Mouse (Mus musculus) limb, embryonic 14.5 days (tissue): ENCODE results near the gene Impdh2. TPM values are rescaled to one million over a fixed set of nuclear protein-coding genes. Genes with fewer than 3 reads are reported as not detected.

ENCODE experiments used
- ATAC-seq: fragments of 200-750 bp; cut with Nextera tagmentation; 2 replicates; pipeline ENCODE4 v1.8.0; 2017; ENCODE audit warnings: low read depth, moderate number of reproducible peaks, moderate TSS enrichment; ENCODE audit not compliant: low FRiP score
- DNase-seq: peaks from one replicate; pipeline ENCODE4 v3.0.0-alpha.2; 2015; ENCODE audit warnings: low spot score
- H3K27ac ChIP-seq: fragments of 300-500 bp; sonication (generic); replicated peaks from 2 replicates; pipeline ENCODE4 v1.5.1; 2014; ENCODE audit warnings: low read depth, mild to moderate bottlenecking, low read length, moderate library complexity, mixed read lengths
- H3K27me3 ChIP-seq: fragments of 300-500 bp; sonication (generic); 2 replicates; pipeline ENCODE4 v1.6.1; 2014; ENCODE audit warnings: low read length, mixed read lengths; ENCODE audit not compliant: control insufficient read depth, insufficient read depth
- H3K36me3 ChIP-seq: fragments of 300-500 bp; sonication (generic); 2 replicates; pipeline ENCODE4 v1.6.1; 2014; ENCODE audit warnings: mild to moderate bottlenecking, low read length, moderate library complexity, mixed read lengths; ENCODE audit not compliant: control insufficient read depth, insufficient read depth
- H3K4me1 ChIP-seq: fragments of 300-500 bp; sonication (generic); 2 replicates; pipeline ENCODE4 v1.6.1; 2014; ENCODE audit warnings: antibody characterized with exemption, low read length, mixed read lengths; ENCODE audit not compliant: control insufficient read depth, insufficient read depth
- H3K4me2 ChIP-seq: fragments of 300-500 bp; sonication (generic); replicated peaks from 2 replicates; pipeline ENCODE4 v1.6.1; 2014; ENCODE audit warnings: low read depth, mild to moderate bottlenecking, low read length, moderate library complexity; ENCODE audit not compliant: severe bottlenecking
- H3K4me3 ChIP-seq: fragments of 300-500 bp; sonication (generic); replicated peaks from 2 replicates; pipeline ENCODE4 v1.5.1; 2014; ENCODE audit warnings: low read length
- H3K9ac ChIP-seq: fragments of 300-500 bp; sonication (generic); 2 replicates; pipeline ENCODE4 v1.6.1; 2014; ENCODE audit warnings: mild to moderate bottlenecking, low read depth, low read length, moderate library complexity; ENCODE audit not compliant: severe bottlenecking
- H3K9me3 ChIP-seq: fragments of 300-500 bp; sonication (generic); 2 replicates; pipeline ENCODE4 v1.6.1; 2016; ENCODE audit warnings: low read length; ENCODE audit not compliant: control insufficient read depth
- POLR2A ChIP-seq: fragments of 200-500 bp; IDR thresholded peaks from 2 replicates; pipeline ENCODE4 v1.8.0; 2012; ENCODE audit warnings: inconsistent platforms, mild to moderate bottlenecking, moderate library complexity, borderline replicate concordance; ENCODE audit not compliant: insufficient read depth, insufficient read length; ENCODE audit errors: extremely low read depth
- WGBS: fragments of 180-500 bp; shearing (Covaris S2); extraction: QIAGEN DNeasy Blood & Tissue Kit; methylation state at CpG from one replicate; pipeline ENCODE4 v1.1.7; 2014; 5-methylcytosine and 5-hydroxymethylcytosine counted together
- polyA plus RNA-seq, 2 experiments: library from polyadenylated mRNA; depleted of rRNA in 1 of 2; stranded (reverse) in 1 of 2; unstranded in 1 of 2; fragments of >200 nt; fragmentation: Nextera tagmentation in 1 of 2; extraction: Ambion mirVana in 1 of 2; gene quantifications; 2 replicates each; pipeline versions ENCODE4 v1.2.1 to v1.2.3; 2012 to 2014

The Impdh2 gene
- polyA plus RNA-seq, 2 experiments: 184 to 208 TPM

- no peak overlapping the region for H3K9ac ChIP-seq
- WGBS: 4% methylated on average over 14 of the region's 14 CpGs
- peak overlapping the region; percentile 73 for H3K27ac ChIP-seq
- H3K36me3 ChIP-seq: 0 out of 2 replicates have a peak, but pooled peaks cover under 1% of the 10 kb centered on the region
- no peak for TF ChIP-seq POLR2A
- peaks cover 15% of the 10 kb centered on the region for H3K4me1 ChIP-seq
- peak; percentile 92 for DNase-seq
- peak overlapping the region; percentile 40 for H3K4me2 ChIP-seq
- peak; percentile 94 for ATAC-seq
- H3K9me3 ChIP-seq: no peaks in the 10 kb centered on the region
- peak overlapping the region; percentile 16; the same call in 1 of the 2 replicates for H3K4me3 ChIP-seq
- no peaks in the 10 kb centered on the region for H3K27me3 ChIP-seq
These were observed 27.6 kb downstream of the Impdh2 start for GRCm38 (mm10) chr9:108587571-108588180.

DNA sequence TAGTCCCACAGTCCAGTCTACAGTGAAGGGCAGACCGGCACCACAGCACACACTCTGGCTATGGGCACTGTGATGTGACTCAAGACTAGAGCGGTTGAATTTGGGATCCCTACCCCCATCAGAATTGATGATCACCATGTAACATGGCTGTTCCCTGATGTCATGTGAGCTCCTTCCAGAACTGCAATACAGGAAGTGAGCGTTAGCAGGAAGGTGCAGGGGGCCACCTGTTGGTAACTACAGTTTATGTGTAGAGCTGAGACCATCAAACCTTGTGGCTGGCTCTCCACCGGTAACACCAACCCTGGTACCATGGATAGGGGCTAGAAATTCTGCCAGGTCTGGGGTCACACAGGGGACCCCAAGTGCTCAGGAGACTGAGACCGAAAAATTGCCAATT lies 29.1 kb downstream of the Impdh2 start:
- no peak for TF ChIP-seq POLR2A
- Histone ChIP-seq H3K27me3 (no peaks in the 10 kb centered on the region), H3K36me3 (0 out of 2 replicates have a peak, but pooled peaks cover 3% of the 10 kb centered on the region), H3K4me2 (no peak overlapping the region), H3K4me1 (peaks cover 15% of the 10 kb centered on the region), H3K4me3 (no peak overlapping the region), H3K9me3 (no peaks in the 10 kb centered on the region), H3K27ac (no peak overlapping the region), H3K9ac (no peak overlapping the region)
- 67% methylated on average over 5 of the region's 5 CpGs for WGBS
- DNase-seq: no peak
- no peak for ATAC-seq

DNA sequence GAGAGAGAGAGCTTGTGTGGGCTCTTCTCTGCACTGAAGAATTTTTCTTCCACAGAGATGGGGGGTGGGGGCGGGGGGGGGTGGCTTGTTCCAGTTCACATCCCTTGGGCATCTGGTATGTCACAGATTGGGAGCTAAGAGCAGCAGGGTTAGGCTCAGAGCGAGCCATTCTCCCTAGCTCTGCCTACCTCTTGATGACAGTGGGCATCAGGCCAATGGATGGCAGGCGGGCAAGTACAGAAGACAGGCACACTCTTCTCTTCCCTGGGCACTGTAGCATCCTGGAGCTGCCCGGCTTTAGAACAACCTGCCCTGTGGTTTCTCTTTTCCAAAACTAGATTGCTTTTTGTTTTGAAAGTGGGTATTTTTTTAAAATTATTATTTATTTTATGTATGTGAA lies 31.4 kb downstream of the Impdh2 start:
- Histone ChIP-seq H3K9ac (no peak overlapping the region), H3K4me3 (no peak overlapping the region), H3K4me1 (peaks cover 15% of the 10 kb centered on the region), H3K36me3 (0 out of 2 replicates have a peak, but pooled peaks cover 3% of the 10 kb centered on the region), H3K27ac (no peak overlapping the region), H3K4me2 (no peak overlapping the region), H3K9me3 (no peaks in the 10 kb centered on the region), H3K27me3 (no peaks in the 10 kb centered on the region)
- no peak for TF ChIP-seq POLR2A
- DNase-seq (no peak), ATAC-seq (no peak)
- 88% methylated on average over 4 of the region's 4 CpGs for WGBS

DNA sequence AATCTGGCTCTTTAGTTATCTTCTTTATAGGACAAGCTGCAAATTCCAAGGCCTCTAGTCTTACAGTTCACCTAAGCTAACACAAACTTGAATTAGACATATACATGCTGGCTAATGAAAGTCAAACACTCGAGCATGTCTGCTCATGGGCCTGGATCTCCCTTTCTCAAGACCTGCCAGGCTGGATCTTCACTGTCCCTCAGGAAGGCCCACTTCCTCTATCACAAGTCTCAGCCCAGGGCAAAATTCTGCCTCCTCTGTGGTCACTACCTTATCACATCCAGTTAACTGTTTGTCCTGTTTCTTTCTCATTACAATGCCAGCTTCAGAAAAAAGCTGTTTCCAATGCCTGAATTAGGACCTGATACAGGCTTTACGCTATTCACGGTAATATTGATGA lies 34.3 kb downstream of the Impdh2 start:
- H3K27me3 ChIP-seq: no peaks in the 10 kb centered on the region
- no peak overlapping the region for H3K4me2 ChIP-seq
- ATAC-seq: no peak
- 0 out of 2 replicates have a peak, but pooled peaks cover 3% of the 10 kb centered on the region for H3K36me3 ChIP-seq
- peaks cover 6% of the 10 kb centered on the region; the same call in 1 of the 2 replicates for H3K4me1 ChIP-seq
- no peak overlapping the region for H3K27ac ChIP-seq
- TF ChIP-seq POLR2A: no peak
- 81% methylated on average over 3 of the region's 3 CpGs for WGBS
- no peak overlapping the region for H3K4me3 ChIP-seq
- no peak for DNase-seq
- no peak overlapping the region for H3K9ac ChIP-seq
- H3K9me3 ChIP-seq: no peaks in the 10 kb centered on the region

DNA sequence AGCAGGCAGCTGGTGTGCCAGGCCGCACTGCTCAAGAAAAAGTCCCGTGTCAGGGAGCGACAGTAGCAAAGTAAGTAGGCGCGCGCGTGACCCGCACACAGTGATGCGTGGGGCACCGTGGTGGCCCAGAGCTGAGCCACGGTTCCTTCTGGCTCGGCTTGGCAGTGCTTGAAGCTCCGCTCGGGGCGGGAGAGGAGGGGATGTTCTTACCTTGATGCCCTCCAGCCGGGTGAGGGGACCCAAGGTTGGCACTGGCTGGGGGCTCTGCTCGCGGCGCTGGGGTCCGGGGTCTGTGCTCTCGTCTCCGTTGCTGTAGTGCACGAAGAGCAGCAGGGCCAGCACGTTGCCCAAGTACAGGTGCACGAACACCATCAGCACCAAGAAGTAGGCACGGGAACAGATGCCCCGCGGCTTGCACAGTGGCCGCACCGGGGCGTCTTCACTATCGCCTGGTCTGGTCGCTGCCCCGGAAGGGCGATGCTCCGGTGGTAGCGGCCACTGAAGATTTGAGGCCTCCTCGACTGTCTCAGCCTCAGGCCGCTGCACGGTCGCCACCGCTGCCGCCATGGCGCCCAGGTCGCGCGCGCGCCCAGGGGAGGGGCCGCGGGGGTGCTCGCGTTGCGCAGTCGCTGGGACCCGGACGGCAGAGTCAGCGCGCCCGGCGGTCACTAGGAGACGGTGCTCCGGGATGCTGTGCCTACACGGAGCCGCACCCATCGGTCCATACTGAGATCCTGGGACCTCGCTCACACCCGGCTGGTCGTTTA lies 37.1 kb downstream of the Impdh2 start, which contains the start of gene P4htm:
TSS of gene P4htm (minus strand) at position 670 of the 767 bp plus-strand sequence.
- H3K27ac ChIP-seq: no peak within 1 kb of the TSS
- no peak for TF ChIP-seq POLR2A
- DNase-seq: peak; percentile 61
- under 1% methylated on average over 52 of the region's 69 CpGs for WGBS
- ATAC-seq: peak; percentile 78
- no peaks in the 10 kb centered on the region for H3K9me3 ChIP-seq
- H3K27me3 ChIP-seq: no peaks in the 10 kb centered on the region
- peak within 1 kb of the TSS; percentile 93 for H3K4me2 ChIP-seq
- peaks cover 6% of the 10 kb centered on the region; the same call in 1 of the 2 replicates for H3K4me1 ChIP-seq
- peaks cover 5% of the 10 kb centered on the region; the same call in 1 of the 2 replicates for H3K36me3 ChIP-seq
- H3K9ac ChIP-seq: peak within 1 kb of the TSS; percentile 77
- H3K4me3 ChIP-seq: peak within 1 kb of the TSS; percentile 72
